Mouse (Mus musculus): ENCODE measurements at regions not wholly inside any gene's neighbourhood (a gene's known extent, or its start where the extent isn't known, plus 50 kb on each side); places are given as distances from the start of the nearest gene placed in this dataset.

DNA sequence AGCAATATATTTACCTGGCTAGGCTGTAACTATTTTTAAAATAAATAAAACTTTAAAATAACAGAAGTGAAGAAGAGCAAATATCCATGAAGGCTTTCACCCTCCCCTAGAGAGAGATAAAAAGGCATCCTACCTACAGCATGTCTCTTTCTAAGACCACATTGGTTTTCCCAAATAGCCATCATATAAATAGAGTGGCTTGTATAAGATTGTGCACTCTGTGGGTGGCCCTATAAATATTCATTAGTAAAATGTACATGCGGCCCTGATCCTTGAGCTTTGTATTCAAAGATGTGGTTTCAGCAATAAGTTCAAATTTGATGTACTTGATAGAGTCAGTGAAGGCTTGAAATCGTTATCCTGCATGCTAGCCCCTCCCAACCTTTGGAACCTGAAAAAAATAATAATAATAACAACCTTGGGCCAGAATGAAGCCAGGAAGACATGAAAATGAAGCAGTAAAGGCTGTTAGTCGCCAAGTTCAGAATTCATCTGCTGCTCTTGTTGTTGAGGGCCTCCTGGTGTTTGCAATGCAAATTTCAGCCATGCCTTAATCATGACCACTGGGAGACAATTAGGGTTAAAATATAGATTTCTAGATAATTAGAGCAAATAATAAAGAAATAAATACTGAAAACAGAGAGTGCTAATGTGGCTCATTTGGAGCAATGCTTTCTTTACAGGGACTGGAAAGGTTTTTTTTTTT is 61.9 kb downstream of the Spata19 start:
- TF ChIP-seq EP300 (IDR thresholded peaks at IDR 0.05; ENCODE audit: insufficient read depth, low read depth, low read length) (no peak), POLR2A (IDR thresholded peaks at IDR 0.05; ENCODE audit: insufficient read depth, low read length) (no peak)

Data from ES-Bruce4 (cell line).